20 mouse cellular contexts compared by ENCODE assay signal in genomic region chr17:78280991-78281712, GRCm38 (mm10).
A peak's percentile ranks its signal among the peaks of the same experiment; 100 is the strongest.
DNase-seq lines count a peak whose midpoint lies in the region; ATAC-seq and TF ChIP-seq lines count a peak whose summit lies in the region.
"Had no signal": no experiment of that assay in that cellular context is flagged by ENCODE, and none has a peak within 500 bp of the region (broad histone marks: within the 10 kb centered on the region; RNA-seq: fewer than 3 reads in every experiment).

No protein-coding gene starts in this region.

- no peaks in the 10 kb centered on the region for H3K4me1 ChIP-seq in hindbrain, embryonic 16.5 days (ENCODE audit: control insufficient read depth, insufficient read depth, low read depth, low read length)
- peaks cover 10% of the 10 kb centered on the region; the same call in 1 of the 2 replicates for H3K4me1 ChIP-seq in hindbrain, embryonic 14.5 days (replicated peaks; ENCODE audit: control insufficient read depth, insufficient read depth, low read length)
- peaks cover 4% of the 10 kb centered on the region for H3K4me1 ChIP-seq in midbrain, embryonic 12.5 days
- H3K4me1 ChIP-seq in midbrain, embryonic 11.5 days (ENCODE audit: control insufficient read depth, insufficient read depth, low read length) = no peaks in the 10 kb centered on the region; the same call in 1 of the 2 replicates
- H3K4me1 ChIP-seq in cerebellum, adult 2 months (ENCODE audit: control insufficient read depth, insufficient read depth, low read length) = peaks cover 4% of the 10 kb centered on the region; the same call in 1 of the 2 replicates
- peaks cover 20% of the 10 kb centered on the region; the same call in 1 of the 2 replicates for H3K4me1 ChIP-seq in forebrain, embryonic 15.5 days

- no peaks in the 10 kb centered on the region for H3K9me3 ChIP-seq in hindbrain, embryonic 16.5 days (ENCODE audit: control insufficient read depth, low read length)
- no peaks in the 10 kb centered on the region for H3K9me3 ChIP-seq in hindbrain, embryonic 14.5 days (ENCODE audit: control insufficient read depth, low read length)
- H3K9me3 ChIP-seq in midbrain, embryonic 12.5 days = no peaks in the 10 kb centered on the region
- no peaks in the 10 kb centered on the region for H3K9me3 ChIP-seq in midbrain, embryonic 11.5 days (ENCODE audit: control insufficient read depth, low read length)
- no peaks in the 10 kb centered on the region for H3K9me3 ChIP-seq in forebrain, embryonic 15.5 days
- H3K9me3 ChIP-seq: embryonic facial prominence, embryonic 12.5 days; hindbrain, embryonic 15.5 days; limb, embryonic 12.5 days; liver, embryonic 12.5 days had no signal

- no peak overlapping the region for H3K4me2 ChIP-seq in hindbrain, embryonic 16.5 days (ENCODE audit: low read length)
- H3K4me2 ChIP-seq in hindbrain, embryonic 14.5 days (replicated peaks) = no peak overlapping the region
- H3K4me2 ChIP-seq in midbrain, embryonic 12.5 days (replicated peaks) = no peak overlapping the region
- no peak overlapping the region for H3K4me2 ChIP-seq in midbrain, embryonic 11.5 days
- H3K4me2 ChIP-seq in forebrain, embryonic 15.5 days (replicated peaks) = no peak overlapping the region
- H3K4me2 ChIP-seq: embryonic facial prominence, embryonic 12.5 days; heart, embryonic 11.5 days; hindbrain, embryonic 15.5 days; limb, embryonic 12.5 days; liver, embryonic 12.5 days; lung, embryonic 14.5 days had no signal

- no peak overlapping the region for H3K27ac ChIP-seq in hindbrain, embryonic 16.5 days (ENCODE audit: low read depth, low read length)
- no peak overlapping the region for H3K27ac ChIP-seq in hindbrain, embryonic 14.5 days
- no peak overlapping the region for H3K27ac ChIP-seq in midbrain, embryonic 12.5 days (replicated peaks)
- H3K27ac ChIP-seq in midbrain, embryonic 11.5 days (ENCODE audit: low read depth, low read length) = no peak overlapping the region
- H3K27ac ChIP-seq in cerebellum, adult 2 months (ENCODE audit: insufficient read depth, low read length) = no peak overlapping the region
- no peak overlapping the region for H3K27ac ChIP-seq in forebrain, embryonic 15.5 days (replicated peaks)
- H3K27ac ChIP-seq: embryonic facial prominence, embryonic 12.5 days; hindbrain, embryonic 15.5 days; limb, embryonic 12.5 days; liver, embryonic 12.5 days; macrophage had no signal

- peak; percentile 15; the same call in 1 of the 2 replicates for ATAC-seq in hindbrain, embryonic 16.5 days
- no peak for ATAC-seq in hindbrain, embryonic 14.5 days (ENCODE audit: low FRiP score)
- ATAC-seq in midbrain, embryonic 12.5 days (ENCODE audit: low FRiP score, low read depth) = peak; percentile 45; the same call in 1 of the 2 replicates
- no peak for ATAC-seq in midbrain, embryonic 11.5 days (ENCODE audit: low FRiP score)
- ATAC-seq in forebrain, embryonic 15.5 days (replicated peaks) = no peak
- ATAC-seq: forebrain, embryonic 16.5 days; liver, embryonic 12.5 days; midbrain, embryonic 16.5 days had no signal

- no peaks in the 10 kb centered on the region for H3K27me3 ChIP-seq in hindbrain, embryonic 16.5 days (replicated peaks; ENCODE audit: control insufficient read depth, insufficient read depth, low read length)
- no peaks in the 10 kb centered on the region for H3K27me3 ChIP-seq in hindbrain, embryonic 14.5 days (ENCODE audit: control insufficient read depth, insufficient read depth, low read length)
- no peaks in the 10 kb centered on the region for H3K27me3 ChIP-seq in midbrain, embryonic 12.5 days
- no peaks in the 10 kb centered on the region for H3K27me3 ChIP-seq in midbrain, embryonic 11.5 days (ENCODE audit: control insufficient read depth, insufficient read depth, low read length)
- no peaks in the 10 kb centered on the region for H3K27me3 ChIP-seq in cerebellum, adult 2 months (ENCODE audit: control insufficient read depth, insufficient read depth, low read length)
- H3K27me3 ChIP-seq in forebrain, embryonic 15.5 days = no peaks in the 10 kb centered on the region
- H3K27me3 ChIP-seq: embryonic facial prominence, embryonic 12.5 days; hindbrain, embryonic 15.5 days; limb, embryonic 12.5 days; liver, embryonic 12.5 days had no signal

- WGBS in hindbrain, embryonic 16.5 days = 79% methylated on average over 18 of the region's 18 CpGs
- WGBS in hindbrain, embryonic 14.5 days = 81% methylated on average over 18 of the region's 18 CpGs
- 69% methylated on average over 18 of the region's 18 CpGs for WGBS in midbrain, embryonic 12.5 days
- WGBS in midbrain, embryonic 11.5 days = 67% methylated on average over 18 of the region's 18 CpGs
- WGBS in cerebellum, adult 2 months = 30% methylated on average over 18 of the region's 18 CpGs
- WGBS in forebrain, embryonic 15.5 days = 85% methylated on average over 18 of the region's 18 CpGs

- no peak for TF ChIP-seq POLR2A in cerebellum, adult 2 months (IDR thresholded peaks at IDR 0.05; ENCODE audit: borderline replicate concordance, insufficient read depth, low read length)

- DNase-seq in hindbrain, embryonic 14.5 days (ENCODE audit: low spot score) = no peak
- no peak for DNase-seq in midbrain, embryonic 11.5 days (ENCODE audit: low spot score, missing footprints)
- peak; percentile 15 to 29 for DNase-seq in cerebellum, adult 2 months
- DNase-seq in cerebellum, postnatal 14 days = peak; percentile 21 to 42
- DNase-seq: heart, postnatal 10 days; kidney, adult 11 months; lung, embryonic 14.5 days; right cerebral cortex, postnatal 4 days; thymus, postnatal 25 days had no signal

- H3K36me3 ChIP-seq in hindbrain, embryonic 16.5 days (ENCODE audit: control insufficient read depth, insufficient read depth, low read length) = no peaks in the 10 kb centered on the region
- H3K36me3 ChIP-seq in hindbrain, embryonic 14.5 days (replicated peaks; ENCODE audit: control insufficient read depth, insufficient read depth) = no peaks in the 10 kb centered on the region
- H3K36me3 ChIP-seq in midbrain, embryonic 12.5 days = no peaks in the 10 kb centered on the region
- no peaks in the 10 kb centered on the region for H3K36me3 ChIP-seq in midbrain, embryonic 11.5 days (ENCODE audit: control insufficient read depth, insufficient read depth, low read length)
- no peaks in the 10 kb centered on the region for H3K36me3 ChIP-seq in forebrain, embryonic 15.5 days
- H3K36me3 ChIP-seq: hindbrain, embryonic 15.5 days; liver, embryonic 12.5 days had no signal

- no peak for TF ChIP-seq CTCF in cerebellum, adult 2 months (IDR thresholded peaks at IDR 0.05; ENCODE audit: borderline replicate concordance, insufficient read depth, low read depth, low read length)

- H3K4me3 ChIP-seq in hindbrain, embryonic 16.5 days (ENCODE audit: low read length) = no peak overlapping the region
- H3K4me3 ChIP-seq in hindbrain, embryonic 14.5 days (replicated peaks; ENCODE audit: low read length) = no peak overlapping the region
- no peak overlapping the region for H3K4me3 ChIP-seq in midbrain, embryonic 12.5 days
- no peak overlapping the region for H3K4me3 ChIP-seq in midbrain, embryonic 11.5 days (ENCODE audit: low read depth, low read length)
- H3K4me3 ChIP-seq in cerebellum, adult 2 months (replicated peaks; ENCODE audit: insufficient read depth, low read depth, low read length) = no peak overlapping the region
- no peak overlapping the region for H3K4me3 ChIP-seq in forebrain, embryonic 15.5 days
- H3K4me3 ChIP-seq: embryonic facial prominence, embryonic 12.5 days; hindbrain, embryonic 15.5 days; limb, embryonic 12.5 days; liver, embryonic 12.5 days had no signal

- H3K9ac ChIP-seq in hindbrain, embryonic 16.5 days (ENCODE audit: low read depth, low read length) = no peak overlapping the region
- no peak overlapping the region for H3K9ac ChIP-seq in hindbrain, embryonic 14.5 days
- no peak overlapping the region for H3K9ac ChIP-seq in midbrain, embryonic 12.5 days (replicated peaks)
- no peak overlapping the region for H3K9ac ChIP-seq in midbrain, embryonic 11.5 days (ENCODE audit: low read length)
- no peak overlapping the region for H3K9ac ChIP-seq in forebrain, embryonic 15.5 days (replicated peaks)
- H3K9ac ChIP-seq: embryonic facial prominence, embryonic 12.5 days; hindbrain, embryonic 15.5 days; limb, embryonic 12.5 days; liver, embryonic 12.5 days; lung, embryonic 14.5 days had no signal

Comparison
In these comparisons a context has a peak if more than half of its experiments do, and no peak if none do; other contexts are left out.
1. ATAC-seq: peak in hindbrain, embryonic 16.5 days (single experiment) and midbrain, embryonic 12.5 days (single experiment); none in hindbrain, embryonic 14.5 days (single experiment), midbrain, embryonic 11.5 days (single experiment) and forebrain, embryonic 15.5 days (single experiment).
2. DNase-seq: peak in cerebellum, adult 2 months (2 of 2) and cerebellum, postnatal 14 days (2 of 2); none in hindbrain, embryonic 14.5 days (single experiment) and midbrain, embryonic 11.5 days (single experiment).